Mouse (Mus musculus) brown adipose tissue, adult 24 weeks (tissue): ENCODE measurements at regions not wholly inside any gene's neighbourhood (a gene's known extent, or its start where the extent isn't known, plus 50 kb on each side); places are given as distances from the start of the nearest gene placed in this dataset.

Source experiments
- H3K27ac ChIP-seq: fragments of 200-500 bp; replicated peaks from 2 replicates; pipeline ENCODE4 v1.5.1; 2012; ENCODE audit warnings: low read depth, mild to moderate bottlenecking, low read length
- H3K4me1 ChIP-seq: fragments of 200-500 bp; 2 replicates; pipeline ENCODE4 v1.6.1; 2012; ENCODE audit warnings: low read length, mixed read lengths; ENCODE audit not compliant: control insufficient read depth, insufficient read depth, insufficient read length
- H3K4me3 ChIP-seq: fragments of 200-500 bp; 2 replicates; pipeline ENCODE4 v1.5.1; 2012; ENCODE audit warnings: low read depth, mild to moderate bottlenecking, low read length, moderate library complexity; ENCODE audit not compliant: insufficient read depth

DNA sequence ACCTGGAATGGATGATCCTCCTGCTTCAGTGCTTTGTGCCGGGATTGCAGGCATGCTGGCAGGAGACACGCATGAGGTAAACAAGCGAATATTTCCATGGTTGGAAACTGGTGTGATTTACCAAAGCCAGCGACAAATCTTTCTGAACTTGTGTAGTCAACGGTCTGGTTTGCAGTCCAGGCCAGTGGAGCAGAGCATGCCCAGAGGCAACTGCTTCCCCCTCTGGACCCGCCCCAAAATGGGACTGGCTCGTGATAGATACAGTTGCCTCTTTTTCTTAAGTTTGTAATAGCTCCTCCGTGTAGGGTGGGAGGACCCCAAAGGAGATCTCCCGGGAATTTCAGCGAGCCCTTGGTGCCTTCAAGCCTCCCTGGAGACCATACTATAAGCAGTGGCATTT, 117.4 kb downstream of the Cd24a start:
- H3K27ac ChIP-seq: no peak overlapping the region

DNA sequence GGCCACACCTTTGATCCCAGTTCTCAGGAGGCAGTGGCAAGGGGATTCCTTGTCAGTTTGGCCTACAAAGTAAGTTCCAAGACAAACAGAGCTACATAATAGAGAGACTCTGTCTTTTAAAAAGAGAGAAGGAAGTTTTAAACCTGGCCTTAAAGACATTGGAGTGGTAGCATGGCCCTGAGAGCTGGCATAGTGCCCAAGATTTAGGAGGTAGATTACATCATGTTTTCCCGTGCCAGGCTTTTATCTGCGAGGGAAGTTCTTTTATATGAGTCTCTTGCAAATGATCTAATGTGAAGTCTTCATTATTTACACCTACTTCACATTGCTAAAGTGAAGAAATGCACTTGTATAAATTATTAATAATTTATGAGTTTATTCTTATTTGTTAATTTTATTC, 119.8 kb downstream of the Cd24a start:
- H3K4me3 ChIP-seq: no peak overlapping the region
- no peak overlapping the region for H3K27ac ChIP-seq
- no peaks in the 10 kb centered on the region for H3K4me1 ChIP-seq

More for the DNA sequence above, 117.4 kb downstream of the Cd24a start:
- no peak overlapping the region for H3K4me3 ChIP-seq
- H3K4me1 ChIP-seq: no peaks in the 10 kb centered on the region

DNA sequence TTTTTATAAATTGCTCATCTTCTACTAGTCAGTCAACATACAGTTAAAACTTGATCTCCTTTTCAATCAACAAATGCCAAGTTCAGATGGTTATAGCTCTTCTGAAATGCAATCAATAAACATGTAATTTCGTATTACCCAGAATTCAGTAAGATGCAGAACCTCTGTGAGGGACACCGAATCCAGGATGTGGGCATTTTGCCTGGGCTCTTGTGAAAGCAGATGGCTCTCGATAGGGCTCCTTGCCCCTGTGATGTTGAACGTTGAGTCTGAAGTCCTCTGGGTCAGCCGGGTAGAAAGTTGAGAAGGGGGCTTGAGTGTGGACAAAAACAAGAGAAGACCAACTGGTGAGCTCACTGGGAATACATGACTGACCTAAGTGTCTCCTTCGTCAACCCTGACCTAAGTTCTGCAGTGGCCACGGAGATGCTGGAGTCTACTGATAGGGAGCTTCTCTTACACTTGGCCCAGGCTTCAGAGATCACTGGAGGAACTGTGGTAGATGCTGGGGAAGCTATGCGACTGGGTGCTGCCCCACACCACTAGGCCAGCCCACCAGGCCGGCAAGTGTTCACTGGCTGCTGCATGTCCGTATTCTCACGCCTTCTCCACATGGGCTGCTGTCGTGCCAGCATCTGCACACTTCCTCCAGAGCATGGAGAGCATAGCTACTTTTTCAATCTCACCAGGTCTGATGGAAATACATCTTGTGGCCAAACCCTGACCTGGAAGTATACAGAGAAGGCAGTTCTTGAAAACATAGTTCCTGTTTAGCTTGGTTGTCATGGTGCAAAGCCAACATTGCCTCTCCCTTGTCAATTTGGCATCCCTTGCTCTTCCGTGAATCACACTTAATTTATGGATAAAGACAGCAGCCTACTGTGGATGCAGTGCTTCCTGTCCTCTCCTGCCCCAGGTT, 122.5 kb downstream of the Cd24a start:
- H3K4me3 ChIP-seq: no peak overlapping the region
- H3K27ac ChIP-seq: no peak overlapping the region

DNA sequence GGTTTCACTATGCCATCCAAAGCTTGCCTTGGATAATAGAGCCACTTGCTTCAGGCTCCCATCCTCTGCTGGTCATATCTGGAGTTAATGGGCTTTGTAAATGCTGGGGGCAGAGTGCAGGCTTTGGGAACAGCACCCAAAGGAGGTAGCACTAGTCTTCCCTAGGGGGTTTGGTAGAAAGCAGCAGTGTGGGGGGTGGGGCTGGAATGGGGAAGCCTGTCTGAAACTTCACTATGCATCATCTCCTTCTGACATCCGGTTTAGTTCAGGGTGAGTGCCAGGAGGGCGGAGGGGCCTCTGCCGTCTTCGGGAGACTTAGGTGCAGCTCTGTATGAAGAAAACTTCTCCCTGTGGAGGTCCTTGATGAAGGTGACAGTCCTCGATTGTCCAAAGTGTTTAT, 124.8 kb downstream of the Cd24a start:
- Histone ChIP-seq H3K4me3 (no peak overlapping the region), H3K4me1 (no peaks in the 10 kb centered on the region), H3K27ac (no peak overlapping the region)

More for the DNA sequence above, 122.5 kb downstream of the Cd24a start:
- no peaks in the 10 kb centered on the region for H3K4me1 ChIP-seq

DNA sequence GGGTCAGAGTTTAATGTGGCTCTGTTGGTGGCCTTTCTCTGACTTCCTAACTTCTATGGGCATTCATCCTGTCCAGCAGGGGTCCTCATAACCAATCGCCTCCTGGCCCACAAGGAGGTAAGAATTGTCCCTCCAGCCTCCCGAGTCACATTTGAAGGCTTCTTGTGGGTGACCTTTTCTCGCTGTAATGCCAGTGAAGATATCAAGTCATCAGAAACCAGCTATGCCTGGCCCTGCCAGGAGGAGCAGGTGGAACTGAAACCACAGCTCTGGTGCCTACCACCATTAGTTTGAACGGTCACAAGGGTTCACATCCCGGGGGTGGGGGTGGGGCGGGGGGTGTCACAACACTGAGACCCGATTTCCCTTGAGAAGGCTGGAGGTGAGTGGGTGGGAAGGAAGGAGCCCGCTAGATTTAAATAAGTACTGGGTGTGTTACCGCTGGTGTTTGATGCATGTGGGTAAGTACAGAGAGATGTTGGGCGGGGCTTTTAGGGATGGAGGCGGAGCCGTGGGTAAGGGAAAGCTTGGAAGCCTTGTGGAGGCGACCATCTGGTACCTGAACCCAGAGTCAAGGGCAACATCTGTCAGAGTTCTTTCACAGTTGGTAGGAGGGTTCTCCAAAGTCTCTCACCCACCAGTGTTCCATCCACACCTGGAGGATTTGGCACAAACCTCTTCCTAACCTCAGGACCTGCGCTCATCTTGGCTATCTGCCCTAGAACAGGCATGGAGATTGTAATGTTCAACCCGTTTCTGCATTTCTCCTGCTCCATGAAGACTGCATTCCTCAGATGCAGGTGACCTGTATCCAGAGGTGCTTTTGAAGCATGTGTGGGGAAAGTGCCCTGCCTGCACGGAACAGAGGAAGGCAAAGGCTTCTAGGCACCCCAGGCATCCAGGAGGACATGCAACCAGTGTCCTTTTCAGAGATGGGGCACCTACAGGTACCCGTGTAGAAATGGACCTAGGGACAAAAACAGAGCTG, 128.2 kb downstream of the Cd24a start:
- no peaks in the 10 kb centered on the region for H3K4me1 ChIP-seq
- no peak overlapping the region for H3K27ac ChIP-seq
- H3K4me3 ChIP-seq: no peak overlapping the region

DNA sequence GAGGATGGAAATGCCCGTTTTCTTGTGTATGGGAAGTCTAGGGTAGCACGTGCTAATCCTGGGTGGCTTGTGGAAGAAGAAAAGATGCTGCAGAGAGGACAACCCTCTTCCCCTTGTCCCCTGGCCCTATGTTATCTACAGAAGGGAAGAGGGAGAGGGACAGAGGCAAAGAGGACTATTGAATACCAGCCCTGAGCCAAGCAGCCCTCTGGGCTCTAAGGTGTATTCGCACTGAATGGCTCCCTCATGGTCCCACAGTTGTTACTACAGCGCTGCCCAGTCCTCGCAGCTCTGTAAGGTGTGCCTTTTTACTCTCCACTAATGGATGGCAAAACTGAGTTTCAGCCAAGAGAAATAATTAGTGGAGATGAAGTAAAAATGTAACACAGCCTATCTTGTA, 128.9 kb downstream of the Cd24a start:
- H3K4me1 ChIP-seq: no peaks in the 10 kb centered on the region
- H3K27ac ChIP-seq: no peak overlapping the region
- H3K4me3 ChIP-seq: no peak overlapping the region

DNA sequence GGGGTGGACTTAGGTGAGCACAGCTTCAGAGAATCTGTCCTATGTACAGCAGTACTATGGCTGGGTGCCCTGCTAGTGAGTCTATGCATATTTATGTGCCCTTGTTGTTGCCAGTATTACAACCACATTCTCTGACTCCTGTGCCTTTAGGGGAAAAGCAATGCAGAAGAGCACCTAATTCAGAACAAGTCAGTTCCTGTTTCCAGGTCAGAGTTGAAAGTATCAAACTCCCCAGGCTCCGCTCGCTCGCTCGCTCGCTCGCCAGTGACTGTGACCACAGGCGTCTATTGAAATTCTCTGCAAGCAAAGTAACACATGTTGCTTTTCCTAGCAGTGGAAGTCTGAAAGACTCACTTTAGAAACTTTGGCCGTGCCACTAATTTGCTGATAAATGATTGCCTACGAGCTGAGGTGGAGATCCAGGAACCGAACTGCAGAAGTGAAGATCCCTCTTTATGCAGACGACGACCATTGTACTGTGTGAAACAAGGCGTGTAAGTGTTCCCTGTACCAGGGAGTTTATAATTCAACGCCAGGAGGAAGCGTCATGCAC, 129.8 kb downstream of the Cd24a start:
- Histone ChIP-seq H3K4me3 (no peak overlapping the region), H3K4me1 (no peaks in the 10 kb centered on the region), H3K27ac (no peak overlapping the region)

DNA sequence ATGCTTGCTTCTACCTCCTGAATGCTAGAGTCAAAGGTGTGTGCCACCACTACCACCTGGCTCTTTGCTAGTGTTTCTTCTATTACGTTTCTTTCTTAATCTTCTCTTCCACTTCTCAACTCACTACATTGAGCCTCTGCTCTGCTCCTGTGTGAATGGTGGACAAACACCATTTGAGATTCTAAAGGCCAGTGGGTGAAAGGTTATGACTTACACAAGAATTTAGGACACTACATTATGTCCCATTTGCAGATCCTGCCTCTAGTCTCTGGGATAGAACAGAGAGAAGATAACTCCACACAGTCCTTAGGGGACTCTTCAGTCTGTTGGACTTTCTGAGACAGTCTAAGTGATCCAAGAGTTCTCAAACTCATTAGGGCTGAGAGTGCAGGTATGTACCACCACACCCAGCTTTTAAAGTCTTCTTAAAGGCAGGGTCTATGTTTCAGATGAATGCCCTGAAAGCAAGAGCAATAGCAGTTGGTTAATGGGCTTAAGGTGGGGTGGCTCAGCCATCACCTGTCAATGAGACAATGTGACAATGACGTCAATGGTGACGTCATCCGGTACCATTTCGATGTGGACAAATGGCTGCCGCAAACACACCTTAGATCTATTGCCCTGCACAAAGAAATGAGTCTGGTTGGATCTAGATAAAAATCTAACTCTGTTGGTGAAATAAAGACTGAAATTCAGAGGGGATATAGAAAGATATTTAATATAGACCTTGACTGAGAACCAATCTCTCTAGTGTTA, 131.4 kb downstream of the Cd24a start:
- Histone ChIP-seq H3K27ac (no peak overlapping the region), H3K4me3 (no peak overlapping the region), H3K4me1 (no peaks in the 10 kb centered on the region)

DNA sequence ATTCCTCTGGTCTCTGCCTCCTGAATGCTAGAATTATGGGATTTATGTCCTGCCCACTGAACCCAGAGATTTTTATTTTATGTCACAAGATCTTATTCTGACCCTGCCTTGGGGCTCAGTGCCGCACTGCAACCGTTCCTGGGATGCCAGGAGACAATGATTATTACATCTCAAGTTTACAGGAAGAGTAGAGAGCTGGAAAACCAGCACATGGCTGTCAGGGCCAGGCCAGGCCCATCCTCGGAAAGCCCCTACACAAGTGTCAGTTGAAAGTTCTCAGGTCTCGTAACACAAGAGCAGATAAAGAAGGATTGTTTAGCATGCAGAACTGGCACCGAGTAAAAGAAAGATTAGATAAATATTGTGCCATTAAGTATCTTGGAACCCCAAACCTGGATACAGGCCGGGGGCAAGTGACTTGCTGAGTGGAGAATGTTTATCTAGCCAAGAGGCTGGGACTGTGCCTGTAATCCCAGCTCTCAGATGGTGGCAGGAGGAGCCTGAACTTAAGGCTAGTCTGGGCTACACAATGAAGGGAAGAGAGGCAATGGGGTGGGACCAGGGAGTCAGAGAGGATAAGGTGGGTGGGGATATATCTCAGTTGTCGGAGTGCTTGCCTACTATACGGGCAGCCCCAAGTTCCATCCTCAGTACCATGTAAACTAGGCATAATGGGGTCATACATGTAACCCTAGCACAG, 132.3 kb downstream of the Cd24a start:
- H3K4me3 ChIP-seq: no peak overlapping the region
- H3K4me1 ChIP-seq: no peaks in the 10 kb centered on the region
- H3K27ac ChIP-seq: no peak overlapping the region

DNA sequence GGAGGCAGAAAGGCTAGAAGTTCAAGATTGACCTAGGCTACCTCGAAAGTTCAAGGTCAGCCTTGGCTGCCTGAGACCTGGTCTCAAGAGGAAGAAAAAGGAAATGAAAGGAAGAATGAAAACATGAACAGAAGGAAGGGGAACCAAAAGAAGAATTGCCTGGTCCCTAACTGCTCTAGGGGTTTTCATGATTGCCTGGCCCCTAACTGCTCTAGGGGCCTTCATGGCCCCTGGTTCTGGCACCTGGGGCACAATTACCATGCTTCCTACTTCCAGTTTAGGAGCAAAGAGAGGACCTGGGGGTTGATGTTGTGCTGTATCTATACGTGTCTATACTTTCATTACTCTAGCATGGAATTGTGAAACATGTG, 132.8 kb downstream of the Cd24a start:
- Histone ChIP-seq H3K27ac (no peak overlapping the region), H3K4me3 (no peak overlapping the region), H3K4me1 (no peaks in the 10 kb centered on the region)

DNA sequence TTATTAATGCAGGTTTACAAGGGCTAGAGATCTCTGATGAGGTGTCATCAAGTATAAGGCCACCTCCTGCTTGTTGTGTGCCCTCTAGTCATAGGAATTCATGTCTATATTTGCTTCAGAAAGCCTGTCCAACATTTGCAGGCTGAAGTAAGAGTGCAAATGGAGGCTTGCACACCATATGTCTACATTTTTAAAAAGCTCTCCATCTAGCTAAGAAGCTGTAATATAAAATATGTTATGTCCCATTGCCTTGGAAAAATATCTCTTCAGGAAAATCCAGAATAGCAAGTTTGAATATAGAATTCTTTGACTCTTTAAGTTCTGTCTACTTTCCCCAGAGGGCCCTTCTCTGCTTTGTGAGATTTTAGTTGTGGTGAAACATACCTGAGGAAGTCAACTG, 134.6 kb downstream of the Cd24a start:
- Histone ChIP-seq H3K27ac (no peak overlapping the region), H3K4me1 (no peaks in the 10 kb centered on the region), H3K4me3 (no peak overlapping the region)

DNA sequence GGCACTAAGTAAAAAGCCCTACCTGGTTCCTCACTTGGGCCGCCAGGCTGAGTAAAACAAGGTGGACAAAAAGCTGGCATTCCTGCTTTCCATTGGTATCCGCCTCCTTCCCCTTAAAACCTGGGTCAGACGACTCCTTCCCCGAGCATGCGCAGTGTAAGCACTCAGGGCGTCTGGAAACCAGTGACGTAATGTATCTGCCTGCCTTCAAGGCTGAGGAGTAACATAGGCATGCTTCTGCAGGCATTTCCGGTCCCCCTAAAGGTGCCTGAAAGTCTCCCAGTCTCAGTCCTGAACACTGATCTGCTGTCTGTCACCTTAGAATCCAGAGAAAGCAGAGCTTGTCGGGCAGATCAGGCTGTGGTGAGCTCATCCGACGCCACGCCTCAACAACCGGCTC, 140.7 kb downstream of the Cd24a start:
- no peak overlapping the region for H3K27ac ChIP-seq
- no peaks in the 10 kb centered on the region for H3K4me1 ChIP-seq
- H3K4me3 ChIP-seq: no peak overlapping the region

DNA sequence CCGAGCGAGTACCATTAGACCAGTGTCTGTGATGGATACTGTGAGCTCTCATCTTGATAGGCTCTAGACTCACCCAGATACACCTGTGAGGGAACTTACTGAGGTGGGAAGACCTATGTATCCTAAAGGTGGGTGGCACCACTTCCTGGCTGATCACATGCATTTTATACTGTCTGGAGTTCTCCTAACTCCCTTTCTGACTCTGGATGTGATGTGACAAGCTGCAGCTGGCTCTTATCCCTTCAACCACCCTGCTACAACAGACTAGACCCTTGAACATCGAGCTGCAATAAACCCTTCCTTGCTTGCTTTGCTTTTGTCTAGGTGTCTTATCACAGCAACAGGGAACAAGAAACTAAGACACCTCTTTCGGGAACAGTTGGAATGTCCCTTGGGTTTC, 143.3 kb downstream of the Cd24a start:
- no peak overlapping the region for H3K27ac ChIP-seq
- H3K4me3 ChIP-seq: no peak overlapping the region
- no peaks in the 10 kb centered on the region for H3K4me1 ChIP-seq

DNA sequence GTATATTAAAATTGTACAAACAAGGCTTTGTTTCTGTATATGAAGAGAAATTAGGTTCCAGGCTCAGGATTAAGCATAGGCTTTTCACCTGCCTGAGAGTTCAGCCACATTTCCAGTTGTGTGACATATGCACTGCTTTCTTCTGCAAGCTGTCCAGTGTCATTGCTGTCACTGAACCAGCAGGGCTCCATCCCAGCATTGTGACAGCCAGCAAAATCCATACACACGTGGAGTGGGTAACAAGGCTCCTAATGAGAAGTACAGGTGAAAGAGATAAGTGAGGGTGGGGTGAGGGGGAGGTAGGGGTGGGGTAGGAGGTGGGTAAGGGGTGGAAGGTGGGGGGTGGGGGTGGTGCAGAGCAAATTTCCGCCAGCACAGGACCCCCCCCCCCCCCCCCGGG, 144.1 kb downstream of the Cd24a start:
- H3K4me3 ChIP-seq: no peak overlapping the region
- no peak overlapping the region for H3K27ac ChIP-seq

More for the DNA sequence above, 144.1 kb downstream of the Cd24a start:
- H3K4me1 ChIP-seq: no peaks in the 10 kb centered on the region
